In genomic region chr10:20295961-20296360, GRCm38 (mm10) we compare ENCODE assay signal across 1 mouse cellular context.
TF ChIP-seq lines count a peak whose summit lies in the region.

No protein-coding gene starts in this region.

TF ChIP-seq in CH12.LX, 34 proteins besides CTCF, POLR2A, EP300 and RAD21 (continued from another document):
- TF ChIP-seq JUN (IDR thresholded peaks at IDR 0.05; ENCODE audit: insufficient read depth, low read depth, low read length) (no peak), IRF4 (IDR thresholded peaks at IDR 0.05; ENCODE audit: low read depth, low read length) (no peak), HCFC1 (IDR thresholded peaks at IDR 0.05; ENCODE audit: low read depth, low read length) (no peak)
